Mouse (Mus musculus) spleen, postnatal 4 days (tissue): ENCODE measurements around the gene Vmn2r85.
A peak's percentile ranks its signal among the peaks of the same experiment; 100 is the strongest.
"Not testable (repeated sequence)": the region's sequence is repeated elsewhere in the genome, so short reads cannot be mapped to it uniquely, and the experiment has no call there.

Source experiments
- DNase-seq, 2 experiments: peaks; one replicate each; pipeline ENCODE4 v3.0.0; 2022; ENCODE audit warnings: low spot score in 2 of 2

The Vmn2r85 gene

DNA sequence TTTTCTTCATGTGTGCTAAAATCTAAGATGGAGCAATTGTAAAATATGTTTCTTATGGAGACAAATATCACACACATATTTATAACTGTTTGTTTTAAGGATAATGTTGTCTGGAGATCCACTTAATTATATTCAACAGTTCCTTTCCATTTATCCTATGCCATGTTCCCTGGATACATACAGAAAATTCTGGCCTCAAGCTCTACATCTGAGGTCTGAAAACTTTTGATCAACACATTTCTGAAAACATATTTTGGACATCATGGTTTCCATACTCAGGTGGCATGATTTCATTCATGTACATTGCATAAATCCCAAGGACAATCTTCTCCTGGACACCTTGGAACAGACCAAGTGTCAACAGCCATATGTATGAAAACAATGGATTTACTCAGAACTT, at the start of gene Vmn2r85:
Vmn2r85 (minus strand) TSS at position 101 of the 400 bp plus-strand sequence.
- not testable (repeated sequence) for DNase-seq

DNA sequence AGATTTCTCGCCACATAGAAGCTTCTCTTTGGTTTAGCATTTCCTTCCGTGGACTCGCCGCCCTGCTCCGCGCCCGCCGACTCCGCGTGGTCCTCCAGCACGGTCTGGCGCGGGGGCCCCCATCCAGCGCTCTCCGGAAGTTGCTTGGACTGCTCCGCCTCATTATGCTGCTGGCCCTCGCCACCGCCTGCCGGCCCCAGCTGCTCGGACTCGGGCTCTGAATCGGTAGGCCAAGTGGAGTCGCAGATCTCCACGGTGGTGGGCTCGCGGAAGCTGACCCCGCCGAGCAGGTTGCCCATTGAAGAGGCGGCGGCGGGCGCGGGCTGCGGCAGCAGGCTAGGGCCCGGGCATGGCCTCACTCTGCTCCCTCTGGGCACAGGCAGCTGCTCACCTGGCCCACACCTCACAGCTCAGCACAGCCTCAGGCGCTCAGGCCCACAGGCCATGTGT, 40.8 kb upstream of the Vmn2r85 start:
- peak in 1 of 2 experiments; percentile 61 for DNase-seq

DNA sequence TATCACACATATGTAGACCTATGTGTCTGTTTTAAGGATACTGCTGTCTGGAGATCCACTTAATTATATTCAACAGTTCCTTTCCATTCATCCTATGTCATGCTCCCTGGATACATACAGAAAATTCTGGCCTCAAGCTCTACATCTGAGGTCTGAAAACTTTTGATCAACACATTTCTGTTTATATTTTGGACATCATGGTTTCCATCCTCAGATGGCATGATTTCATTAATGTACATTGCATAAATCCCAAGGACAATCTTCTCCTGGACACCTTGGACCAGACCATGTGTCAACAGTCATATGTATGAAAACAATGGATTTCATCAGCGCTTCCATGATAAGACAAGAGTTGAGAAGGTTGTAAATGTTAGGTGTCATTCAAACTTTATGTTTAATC, 26.4 kb upstream of the Vmn2r85 start, which contains the start of gene Vmn2r86:
Vmn2r86 (minus strand) TSS at position 101 of the 400 bp plus-strand sequence.
- not testable (repeated sequence) for DNase-seq

DNA sequence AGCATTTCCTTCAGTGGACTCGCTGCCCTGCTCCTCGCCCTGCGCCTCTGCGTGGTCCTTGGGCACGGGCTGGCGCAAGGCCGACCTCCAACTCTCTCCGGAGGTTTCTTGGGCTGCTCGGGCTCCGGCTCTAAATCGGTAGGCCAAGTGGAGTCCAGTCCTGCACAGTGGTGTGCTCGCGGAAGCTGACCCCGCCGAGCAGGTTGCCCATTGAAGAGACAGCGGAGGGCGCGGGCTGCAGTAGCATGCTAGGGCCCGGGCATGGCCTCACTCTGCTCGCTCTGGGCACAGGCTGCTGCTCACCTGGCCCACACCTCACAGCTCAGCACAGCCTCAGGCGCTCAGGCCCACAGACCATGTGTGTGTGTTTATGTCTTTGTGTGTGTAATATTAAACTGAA, 15.3 kb upstream of the Vmn2r85 start:
- peak in 1 of 2 experiments; percentile 57 for DNase-seq

DNA sequence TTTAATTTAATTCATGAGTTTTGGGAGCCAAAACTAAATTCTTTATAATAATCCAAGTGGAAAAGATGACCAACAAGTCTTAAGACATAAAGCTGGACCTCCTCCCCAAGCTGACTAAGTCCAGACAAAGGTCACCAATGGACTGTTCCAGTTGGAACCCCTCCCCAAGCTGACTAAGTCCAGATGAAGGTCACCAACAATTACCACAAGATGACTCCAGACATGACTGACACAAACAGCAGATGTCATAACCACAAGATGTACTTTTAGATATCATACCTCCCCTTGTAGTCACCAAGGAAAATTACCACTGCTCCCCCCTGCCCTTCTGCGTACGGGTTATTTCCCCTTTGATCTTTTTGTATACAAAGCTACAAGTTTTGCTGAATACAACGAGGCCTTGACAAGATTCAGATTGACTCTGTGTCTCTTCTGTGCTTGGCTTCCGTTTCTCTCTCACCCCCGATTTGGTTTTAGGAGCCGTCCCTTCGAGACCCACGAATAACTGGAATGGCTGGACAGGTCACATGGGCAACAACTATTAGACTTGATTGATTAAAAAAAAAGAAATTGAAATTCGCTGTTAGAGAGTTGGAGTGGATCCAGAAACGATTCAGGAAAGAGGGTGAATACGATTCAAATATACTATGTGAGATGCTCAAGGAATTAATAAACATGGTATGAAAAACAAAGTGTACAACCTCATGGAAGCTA, 4.8 kb upstream of the Vmn2r85 start:
- not testable (repeated sequence) for DNase-seq

DNA sequence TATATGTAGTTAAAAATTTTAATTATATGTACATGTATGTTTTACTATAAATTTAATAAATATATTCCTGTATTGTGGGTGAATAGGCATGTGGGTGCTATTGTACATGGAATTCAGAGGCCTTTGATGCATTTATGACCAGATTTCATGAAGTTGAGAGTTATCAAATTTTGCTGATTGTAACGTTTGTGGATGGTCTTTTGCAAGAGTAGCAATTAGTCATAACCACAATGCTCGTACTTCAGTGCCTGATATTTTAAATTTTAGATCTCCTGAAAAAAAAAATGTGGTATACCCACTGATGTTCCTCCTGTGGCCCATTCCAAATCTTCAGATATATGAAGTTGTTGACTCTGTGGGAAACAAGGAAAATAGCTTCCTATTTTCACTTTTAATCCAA, 7.1 kb downstream of the Vmn2r85 start:
- not testable (repeated sequence) for DNase-seq

DNA sequence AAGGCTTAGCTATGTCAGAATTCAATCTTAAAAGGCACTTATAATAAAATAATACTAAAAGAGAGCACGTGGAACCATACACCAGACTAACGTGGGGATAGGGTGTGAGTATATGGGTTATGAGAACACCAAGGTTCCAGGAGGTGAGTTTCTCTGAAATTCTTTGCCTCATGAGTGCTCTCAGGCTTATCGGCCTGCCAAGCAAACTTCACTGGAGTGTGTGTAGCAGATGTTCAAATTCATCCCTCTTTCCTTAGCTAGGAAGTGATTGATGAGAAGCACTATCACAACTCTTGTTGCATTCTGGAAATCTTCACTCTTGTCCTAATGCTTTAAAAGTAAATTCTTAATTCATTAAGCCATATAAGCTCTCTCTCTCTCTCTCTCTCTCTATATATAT, 9.1 kb downstream of the Vmn2r85 start:
- no peak for DNase-seq

DNA sequence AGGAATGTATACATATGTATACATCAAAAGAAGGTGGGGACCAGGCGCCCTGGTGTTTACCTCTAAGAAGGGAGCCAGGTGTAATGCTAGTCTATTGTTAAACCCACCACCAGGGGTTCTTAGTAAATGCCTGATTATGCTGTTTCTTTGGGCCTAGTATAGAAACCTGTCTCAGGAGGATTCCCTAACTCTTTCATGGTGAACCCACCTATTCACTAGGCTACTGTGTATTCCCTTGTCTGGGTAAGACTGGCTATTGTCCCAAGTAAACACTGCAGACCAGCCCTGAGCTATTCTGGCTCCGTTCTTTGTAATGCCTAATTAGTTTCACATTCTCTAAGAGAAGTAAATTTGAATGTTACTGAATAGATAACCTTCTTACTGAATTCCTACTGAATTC, 9.5 kb downstream of the Vmn2r85 start:
- not testable (repeated sequence) for DNase-seq

DNA sequence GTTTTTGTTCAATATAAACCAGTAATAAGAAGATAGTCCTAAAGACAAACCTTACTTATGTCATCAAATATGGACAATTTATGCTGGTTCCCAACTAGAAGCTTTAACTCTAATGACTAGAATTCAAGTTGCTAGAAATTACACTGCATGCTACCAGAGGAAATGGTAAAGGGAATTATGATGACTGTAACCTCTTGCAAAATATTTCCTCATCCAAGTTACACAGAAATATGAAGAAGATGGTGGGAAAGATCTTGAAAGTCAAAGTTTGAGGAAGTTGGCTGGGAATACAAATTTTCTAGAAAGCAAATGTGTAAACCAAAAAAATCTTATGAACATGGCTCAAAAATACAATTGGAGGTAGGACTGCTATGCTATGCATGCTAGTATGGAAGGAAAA, 13.2 kb downstream of the Vmn2r85 start:
- DNase-seq = not testable (repeated sequence)

DNA sequence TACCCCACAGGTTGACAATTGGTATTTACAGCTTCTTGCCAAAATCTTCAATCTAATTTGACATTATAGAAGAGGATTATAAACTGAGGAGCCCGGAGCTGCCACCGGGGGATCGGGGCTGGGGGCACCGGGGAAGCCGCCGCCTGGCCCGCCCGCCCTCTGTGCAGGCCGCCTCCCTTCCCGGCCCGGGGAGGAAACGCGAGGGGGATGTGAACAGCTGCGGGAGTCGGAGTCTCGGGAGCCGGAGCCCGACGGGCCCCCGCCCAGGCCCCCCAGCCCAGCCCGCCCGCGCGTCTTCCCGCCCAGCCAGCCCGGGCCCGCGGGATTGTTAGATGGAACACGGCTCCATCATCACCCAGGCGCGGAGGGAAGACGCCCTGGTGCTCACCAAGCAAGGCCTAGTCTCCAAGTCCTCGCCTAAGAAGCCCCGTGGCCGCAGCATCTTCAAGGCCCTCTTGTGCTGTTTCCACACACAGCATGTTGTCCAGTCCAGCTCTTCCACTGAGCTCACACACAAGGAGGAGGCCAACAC, 17.3 kb downstream of the Vmn2r85 start:
- not testable (repeated sequence) for DNase-seq

DNA sequence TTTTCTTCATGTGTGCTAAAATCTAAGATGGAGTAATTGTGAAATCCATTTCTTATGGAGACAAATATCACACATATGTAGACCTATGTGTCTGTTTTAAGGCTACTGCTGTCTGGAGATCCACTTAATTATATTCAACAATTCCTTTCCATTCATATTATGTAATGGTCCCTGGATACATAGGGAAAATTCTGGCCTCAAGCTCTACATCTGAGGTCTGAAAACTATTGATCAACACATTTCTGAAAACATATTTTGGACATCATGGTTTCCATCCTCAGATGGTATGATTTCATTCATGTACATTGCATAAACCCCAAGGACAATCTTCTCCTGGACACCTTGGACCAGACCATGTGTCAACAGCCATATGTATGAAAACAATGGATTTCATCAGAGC, 35.3 kb downstream of the Vmn2r85 start, which contains the start of gene Vmn2r84:
Vmn2r84 (minus strand) TSS at position 101 of the 400 bp plus-strand sequence.
- no peak for DNase-seq

DNA sequence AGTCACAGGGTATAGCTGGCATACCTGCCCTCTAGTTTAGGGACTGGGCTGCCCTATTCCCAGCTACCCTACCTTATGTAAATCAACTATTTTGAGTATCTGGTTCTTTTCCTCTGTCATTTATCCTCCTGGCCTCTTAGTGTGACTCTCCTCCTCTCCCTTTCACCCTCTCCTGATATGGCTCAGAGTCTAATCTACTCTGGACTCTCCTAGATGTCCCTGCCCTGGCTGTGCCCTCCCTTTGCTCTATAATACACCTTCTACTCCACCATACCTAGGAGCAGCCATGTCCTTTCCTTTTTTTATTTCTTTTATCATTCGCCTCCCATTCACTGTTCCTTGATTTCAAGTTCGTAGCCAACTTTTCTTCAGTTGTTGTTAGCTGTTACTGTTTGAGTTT, 54.4 kb downstream of the Vmn2r85 start:
- DNase-seq = no peak

DNA sequence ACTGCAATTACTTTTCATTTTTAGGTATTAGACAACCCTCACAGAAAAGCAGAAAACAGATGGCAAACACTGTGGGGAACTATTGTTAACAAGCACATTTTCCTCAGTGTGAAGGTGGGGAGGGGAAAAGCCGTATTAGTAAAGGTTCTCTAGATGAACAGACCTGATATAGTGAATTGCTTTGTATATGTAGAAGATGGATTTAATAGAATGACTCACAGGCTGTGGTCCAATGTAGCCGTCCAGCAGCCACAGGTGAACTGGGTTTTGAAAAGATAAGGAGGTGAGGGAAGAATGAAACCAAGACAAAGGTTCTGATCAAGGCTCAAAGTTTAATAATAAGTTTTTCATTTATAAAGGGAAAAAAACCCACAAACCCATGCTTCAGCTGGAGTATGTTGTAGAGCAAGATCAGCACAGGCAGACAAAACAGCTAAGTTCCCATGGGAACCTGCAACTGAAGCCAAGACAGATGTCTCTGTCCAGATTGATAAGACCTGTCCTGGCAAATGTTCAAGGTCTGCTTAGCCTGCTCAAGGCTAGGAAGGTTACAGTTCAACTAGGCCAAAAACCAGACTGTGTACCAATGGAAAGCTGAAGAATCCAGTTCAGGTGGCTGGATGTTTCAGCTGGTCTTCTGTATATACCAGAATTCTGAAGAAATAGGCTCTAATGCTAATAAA, 56.9 kb downstream of the Vmn2r85 start:
- DNase-seq = peak in 1 of 2 experiments; percentile 54

DNA sequence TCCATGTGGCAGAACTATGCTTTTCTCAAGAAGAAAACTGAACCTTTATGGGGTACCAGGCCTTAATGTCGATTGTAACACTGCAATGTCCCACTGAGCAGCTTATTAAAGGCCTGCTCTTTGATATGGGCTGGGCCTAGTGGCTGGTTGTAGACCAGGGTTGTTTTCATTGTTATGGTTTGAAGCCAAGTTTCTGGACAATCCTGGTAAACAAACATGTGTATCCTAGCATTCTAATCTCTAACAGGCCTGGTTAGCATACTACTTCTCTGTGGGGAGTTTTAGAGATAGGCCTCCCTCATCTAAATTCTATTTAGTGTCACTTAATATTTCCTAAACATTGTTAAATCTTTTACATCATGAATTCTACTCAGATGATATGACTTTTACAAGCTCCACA, 57.9 kb downstream of the Vmn2r85 start:
- DNase-seq = no peak

DNA sequence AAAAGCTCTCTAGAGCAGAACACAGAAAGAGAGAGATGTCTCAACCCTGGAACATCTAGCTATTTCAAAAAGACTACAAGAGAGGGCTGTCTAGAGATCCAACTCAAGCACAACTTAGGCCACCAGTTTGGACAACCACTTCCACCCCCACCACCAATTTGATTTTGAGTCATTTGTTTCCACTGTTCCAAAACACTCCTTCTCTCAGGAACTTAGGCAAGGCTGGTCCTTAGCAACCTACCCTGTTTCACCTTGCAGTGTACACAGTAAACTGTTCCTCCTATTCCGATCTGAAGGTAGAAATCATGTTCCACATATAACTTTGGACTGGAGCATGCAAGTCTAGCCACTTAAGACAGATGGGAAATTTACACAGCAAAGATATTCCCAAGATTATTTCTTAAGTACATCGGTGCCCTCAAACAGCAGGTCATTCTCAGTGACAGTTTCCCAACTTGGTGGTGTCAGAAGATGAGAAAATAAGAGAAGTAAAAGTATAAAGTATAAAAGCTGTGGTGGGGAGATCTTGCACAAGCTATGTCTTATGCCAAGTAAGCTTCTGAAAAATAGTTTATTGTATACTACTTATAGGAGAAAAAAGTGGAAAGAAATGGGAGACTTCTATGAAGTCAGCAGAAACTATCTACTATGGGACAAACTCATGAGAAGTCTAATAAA, 59.4 kb downstream of the Vmn2r85 start:
- no peak for DNase-seq

DNA sequence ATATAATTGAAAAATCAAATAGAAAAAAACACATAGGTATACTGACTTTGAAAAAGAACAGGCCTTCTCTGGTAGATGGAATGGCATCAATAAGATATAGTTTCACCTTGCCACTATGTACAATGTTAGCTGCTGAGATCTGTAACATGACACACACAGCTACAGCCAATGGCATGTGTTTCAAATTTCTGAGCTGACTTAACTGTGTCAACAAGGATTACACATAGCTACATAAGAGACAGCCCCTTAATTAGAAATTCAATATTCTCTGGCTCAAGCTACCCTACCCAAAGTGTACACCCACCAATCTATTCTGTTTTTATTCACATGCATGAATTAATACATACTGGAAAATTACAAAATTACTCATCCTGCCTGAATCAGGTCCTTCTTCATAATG, 61.1 kb downstream of the Vmn2r85 start:
- no peak for DNase-seq

DNA sequence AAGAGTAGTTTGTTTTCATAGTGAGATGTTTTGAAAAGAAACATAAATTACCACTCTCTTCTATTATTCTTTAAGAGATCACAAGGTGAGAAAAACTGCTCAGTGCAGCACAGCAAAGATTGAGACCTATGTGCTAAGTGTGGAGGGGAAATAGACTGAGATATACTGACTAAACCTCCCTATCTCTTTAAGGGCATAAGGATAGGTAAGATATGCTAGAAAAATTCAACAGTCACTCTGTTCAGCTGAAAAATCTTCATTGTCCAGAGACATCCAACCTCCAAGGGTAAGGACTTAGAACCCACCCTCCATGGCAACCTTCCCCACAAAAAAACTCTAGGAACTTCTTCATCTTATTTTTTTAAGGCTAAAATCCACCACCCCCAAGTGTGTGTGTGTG, 64.7 kb downstream of the Vmn2r85 start:
- DNase-seq = no peak
